Mouse (Mus musculus): ENCODE results near the gene Defb36. TPM values are rescaled to one million over a fixed set of nuclear protein-coding genes. Genes with fewer than 3 reads are reported as not detected.

The Defb36 gene
- polyA plus RNA-seq, 1 experiment from 2014 or later = not detected

DNA sequence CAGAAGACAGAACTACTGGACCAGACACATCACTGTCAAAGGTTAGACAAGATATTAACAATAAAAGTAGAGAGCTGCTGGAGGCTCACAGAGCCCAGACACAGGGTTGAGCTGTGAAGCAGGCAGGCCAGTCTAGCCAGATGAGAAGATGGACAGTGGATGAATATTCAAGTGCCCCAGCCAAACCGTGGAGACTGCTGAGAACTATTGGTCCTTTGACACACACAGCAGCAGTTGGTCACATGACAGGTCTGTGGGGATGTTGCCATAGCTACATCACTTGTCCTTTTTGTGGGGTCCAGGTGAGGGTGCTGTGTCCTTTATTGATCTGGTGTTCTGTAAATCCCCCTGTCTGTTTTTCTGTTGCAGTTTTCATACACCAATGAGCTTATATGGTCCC, 21.1 kb downstream of the Defb36 start:
- WGBS = 16% methylated on average over 1 of the region's 1 CpGs

DNA sequence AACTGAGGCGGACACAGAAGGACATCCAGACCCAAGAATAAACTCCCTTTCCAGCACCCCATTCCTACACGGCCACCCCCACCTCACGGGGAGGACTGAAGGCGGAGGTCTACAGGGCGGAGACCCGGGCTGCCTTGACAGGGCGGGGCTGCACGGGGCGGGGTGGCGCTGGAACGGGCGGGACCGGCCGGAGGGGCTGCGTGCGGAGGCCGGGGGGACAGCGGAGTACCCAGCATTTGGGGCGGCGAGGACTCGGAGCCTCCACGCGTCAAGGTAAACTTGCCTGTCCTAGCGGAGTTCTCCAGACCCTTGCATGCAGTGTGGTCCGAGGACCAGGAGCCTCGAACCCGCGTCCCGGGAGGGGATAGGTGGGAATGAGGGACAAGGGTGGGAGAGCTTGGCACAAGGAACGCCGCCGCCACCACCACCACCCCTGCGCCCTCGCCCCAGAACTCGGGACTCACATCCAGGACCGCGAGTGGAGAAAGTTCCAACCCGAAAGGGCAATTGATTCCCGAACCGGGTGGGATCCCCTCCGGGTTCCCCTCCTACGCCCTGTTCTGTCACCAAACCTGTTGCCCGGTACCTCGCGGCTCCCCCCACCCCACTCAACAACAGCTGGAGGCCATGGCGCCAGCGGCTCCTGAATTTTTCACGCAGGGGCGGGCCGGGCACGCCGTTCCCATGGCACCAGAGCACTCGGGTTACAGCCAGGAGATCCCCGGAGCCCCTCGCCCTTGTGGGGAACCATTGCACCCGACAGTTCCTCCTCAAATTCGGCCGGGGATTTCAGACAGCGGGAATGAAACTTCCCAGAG, 22.9 kb downstream of the Defb36 start, which contains the start of gene Rem1:
TSS of gene Rem1 (plus strand) at position 178 of the 818 bp plus-strand sequence.
- H3K9ac ChIP-seq (replicated peaks; ENCODE audit: low read depth, low read length) = peak within 1 kb of the TSS; percentile 53
- H3K27ac ChIP-seq (ENCODE audit: low read length) = peak within 1 kb of the TSS; percentile 40; the same call in 1 of the 2 replicates
- H3K4me1 ChIP-seq (ENCODE audit: control insufficient read depth, insufficient read depth, low read length) = peaks cover 13% of the 10 kb centered on the region
- WGBS = 2% methylated on average over 59 of the region's 59 CpGs
- H3K9me3 ChIP-seq (ENCODE audit: control insufficient read depth, low read depth, low read length) = no peaks in the 10 kb centered on the region
- peak; percentile 50; the same call in 1 of the 2 replicates for ATAC-seq (ENCODE audit: insufficient number of reproducible peaks, insufficient read depth, low FRiP score, low read depth)
- H3K4me2 ChIP-seq (replicated peaks; ENCODE audit: low read depth, low read length) = peak within 1 kb of the TSS; percentile 71
- peak within 1 kb of the TSS; percentile 55 for H3K4me3 ChIP-seq (ENCODE audit: low read depth, low read length)
- H3K27me3 ChIP-seq (ENCODE audit: control insufficient read depth, insufficient read depth, low read length) = no peaks in the 10 kb centered on the region; the same call in 1 of the 2 replicates
- H3K36me3 ChIP-seq (ENCODE audit: control insufficient read depth, insufficient read depth, low read length) = no peaks in the 10 kb centered on the region

More for the DNA sequence above, 21.1 kb downstream of the Defb36 start:
- no peak overlapping the region for H3K9ac ChIP-seq (replicated peaks; ENCODE audit: low read depth, low read length)
- H3K27me3 ChIP-seq (ENCODE audit: control insufficient read depth, insufficient read depth, low read length) = no peaks in the 10 kb centered on the region; the same call in 1 of the 2 replicates
- no peak overlapping the region for H3K4me3 ChIP-seq (ENCODE audit: low read depth, low read length)
- no peak for ATAC-seq (ENCODE audit: insufficient number of reproducible peaks, insufficient read depth, low FRiP score, low read depth)
- H3K4me1 ChIP-seq (ENCODE audit: control insufficient read depth, insufficient read depth, low read length) = peaks cover 13% of the 10 kb centered on the region
- no peaks in the 10 kb centered on the region for H3K36me3 ChIP-seq (ENCODE audit: control insufficient read depth, insufficient read depth, low read length)
- no peak overlapping the region for H3K27ac ChIP-seq (ENCODE audit: low read length)
- no peak overlapping the region for H3K4me2 ChIP-seq (replicated peaks; ENCODE audit: low read depth, low read length)
- H3K9me3 ChIP-seq (ENCODE audit: control insufficient read depth, low read depth, low read length) = no peaks in the 10 kb centered on the region

- Histone ChIP-seq H3K4me2 (replicated peaks; ENCODE audit: low read depth, low read length) (peak overlapping the region; percentile 71), H3K4me1 (ENCODE audit: control insufficient read depth, insufficient read depth, low read length) (peaks cover 23% of the 10 kb centered on the region), H3K4me3 (ENCODE audit: low read depth, low read length) (peak overlapping the region; percentile 55), H3K27me3 (ENCODE audit: control insufficient read depth, insufficient read depth, low read length) (no peaks in the 10 kb centered on the region; the same call in 1 of the 2 replicates), H3K9me3 (ENCODE audit: control insufficient read depth, low read depth, low read length) (no peaks in the 10 kb centered on the region), H3K9ac (replicated peaks; ENCODE audit: low read depth, low read length) (no peak overlapping the region), H3K36me3 (ENCODE audit: control insufficient read depth, insufficient read depth, low read length) (no peaks in the 10 kb centered on the region), H3K27ac (ENCODE audit: low read length) (0 out of 2 replicates have a peak overlapping the region, but pooled peaks have one; percentile 40)
- 50% methylated on average over 17 of the region's 17 CpGs for WGBS
- no peak; the same call in 1 of the 2 replicates for ATAC-seq (ENCODE audit: insufficient number of reproducible peaks, insufficient read depth, low FRiP score, low read depth)
Observed at GRCm38 (mm10) chr2:152628066-152628465, 23.9 kb downstream of the Defb36 start.

GRCm38 (mm10) chr2:152629239-152629638, 25.1 kb downstream of the Defb36 start:
- H3K9me3 ChIP-seq (ENCODE audit: control insufficient read depth, low read depth, low read length) = no peaks in the 10 kb centered on the region
- H3K27ac ChIP-seq (ENCODE audit: low read length) = no peak overlapping the region
- H3K4me3 ChIP-seq (ENCODE audit: low read depth, low read length) = no peak overlapping the region
- no peak overlapping the region for H3K9ac ChIP-seq (replicated peaks; ENCODE audit: low read depth, low read length)
- H3K4me2 ChIP-seq (replicated peaks; ENCODE audit: low read depth, low read length) = no peak overlapping the region; the same call in 1 of the 2 replicates
- peaks cover under 1% of the 10 kb centered on the region; the same call in 1 of the 2 replicates for H3K36me3 ChIP-seq (ENCODE audit: control insufficient read depth, insufficient read depth, low read length)
- 37% methylated on average over 3 of the region's 3 CpGs for WGBS
- ATAC-seq (ENCODE audit: insufficient number of reproducible peaks, insufficient read depth, low FRiP score, low read depth) = no peak
- no peaks in the 10 kb centered on the region; the same call in 1 of the 2 replicates for H3K27me3 ChIP-seq (ENCODE audit: control insufficient read depth, insufficient read depth, low read length)
- H3K4me1 ChIP-seq (ENCODE audit: control insufficient read depth, insufficient read depth, low read length) = peaks cover 32% of the 10 kb centered on the region

GRCm38 (mm10) chr2:152629904-152630303, 25.8 kb downstream of the Defb36 start:
- Histone ChIP-seq H3K27me3 (ENCODE audit: control insufficient read depth, insufficient read depth, low read length) (no peaks in the 10 kb centered on the region; the same call in 1 of the 2 replicates), H3K36me3 (ENCODE audit: control insufficient read depth, insufficient read depth, low read length) (peaks cover 4% of the 10 kb centered on the region; the same call in 1 of the 2 replicates), H3K4me2 (replicated peaks; ENCODE audit: low read depth, low read length) (no peak overlapping the region), H3K27ac (ENCODE audit: low read length) (no peak overlapping the region), H3K4me3 (ENCODE audit: low read depth, low read length) (no peak overlapping the region), H3K9ac (replicated peaks; ENCODE audit: low read depth, low read length) (no peak overlapping the region), H3K9me3 (ENCODE audit: control insufficient read depth, low read depth, low read length) (no peaks in the 10 kb centered on the region), H3K4me1 (ENCODE audit: control insufficient read depth, insufficient read depth, low read length) (peaks cover 32% of the 10 kb centered on the region)
- 79% methylated on average over 6 of the region's 6 CpGs for WGBS
- ATAC-seq (ENCODE audit: insufficient number of reproducible peaks, insufficient read depth, low FRiP score, low read depth) = no peak

DNA sequence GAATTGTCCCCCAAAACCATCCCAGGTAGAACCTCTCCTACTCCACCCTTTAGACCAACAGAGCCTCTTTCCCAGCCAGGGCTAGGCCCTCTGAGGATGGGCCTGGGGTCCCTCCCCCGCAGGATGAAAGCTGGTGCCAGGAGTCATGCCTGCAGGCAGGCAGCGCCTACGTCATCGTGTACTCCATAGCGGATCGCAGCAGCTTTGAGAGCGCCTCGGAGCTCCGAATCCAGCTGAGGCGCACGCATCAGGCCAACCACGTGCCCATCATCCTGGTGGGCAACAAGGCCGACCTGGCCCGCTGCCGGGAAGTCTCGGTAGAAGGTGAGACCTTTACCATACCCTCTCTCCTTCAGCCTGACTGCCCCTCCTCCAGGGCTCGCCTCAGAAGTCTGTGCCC, 29.2 kb downstream of the Defb36 start:
- Histone ChIP-seq H3K4me1 (ENCODE audit: control insufficient read depth, insufficient read depth, low read length) (peaks cover 35% of the 10 kb centered on the region), H3K9me3 (ENCODE audit: control insufficient read depth, low read depth, low read length) (no peaks in the 10 kb centered on the region), H3K9ac (replicated peaks; ENCODE audit: low read depth, low read length) (no peak overlapping the region), H3K36me3 (ENCODE audit: control insufficient read depth, insufficient read depth, low read length) (peaks cover 4% of the 10 kb centered on the region; the same call in 1 of the 2 replicates), H3K4me2 (replicated peaks; ENCODE audit: low read depth, low read length) (peak overlapping the region; percentile 20; the same call in 1 of the 2 replicates), H3K4me3 (ENCODE audit: low read depth, low read length) (no peak overlapping the region), H3K27ac (ENCODE audit: low read length) (no peak overlapping the region), H3K27me3 (ENCODE audit: control insufficient read depth, insufficient read depth, low read length) (no peaks in the 10 kb centered on the region; the same call in 1 of the 2 replicates)
- 30% methylated on average over 17 of the region's 17 CpGs for WGBS
- no peak for ATAC-seq (ENCODE audit: insufficient number of reproducible peaks, insufficient read depth, low FRiP score, low read depth)

GRCm38 (mm10) chr2:152634311-152634710, 30.2 kb downstream of the Defb36 start:
- 67% methylated on average over 29 of the region's 29 CpGs for WGBS
- H3K9me3 ChIP-seq (ENCODE audit: control insufficient read depth, low read depth, low read length) = no peaks in the 10 kb centered on the region
- no peak overlapping the region for H3K4me2 ChIP-seq (replicated peaks; ENCODE audit: low read depth, low read length)
- H3K27ac ChIP-seq (ENCODE audit: low read length) = peak overlapping the region; percentile 93; the same call in 1 of the 2 replicates
- peaks cover 39% of the 10 kb centered on the region for H3K4me1 ChIP-seq (ENCODE audit: control insufficient read depth, insufficient read depth, low read length)
- H3K4me3 ChIP-seq (ENCODE audit: low read depth, low read length) = no peak overlapping the region
- no peaks in the 10 kb centered on the region; the same call in 1 of the 2 replicates for H3K27me3 ChIP-seq (ENCODE audit: control insufficient read depth, insufficient read depth, low read length)
- peaks cover 4% of the 10 kb centered on the region; the same call in 1 of the 2 replicates for H3K36me3 ChIP-seq (ENCODE audit: control insufficient read depth, insufficient read depth, low read length)
- no peak for ATAC-seq (ENCODE audit: insufficient number of reproducible peaks, insufficient read depth, low FRiP score, low read depth)
- H3K9ac ChIP-seq (replicated peaks; ENCODE audit: low read depth, low read length) = no peak overlapping the region

DNA sequence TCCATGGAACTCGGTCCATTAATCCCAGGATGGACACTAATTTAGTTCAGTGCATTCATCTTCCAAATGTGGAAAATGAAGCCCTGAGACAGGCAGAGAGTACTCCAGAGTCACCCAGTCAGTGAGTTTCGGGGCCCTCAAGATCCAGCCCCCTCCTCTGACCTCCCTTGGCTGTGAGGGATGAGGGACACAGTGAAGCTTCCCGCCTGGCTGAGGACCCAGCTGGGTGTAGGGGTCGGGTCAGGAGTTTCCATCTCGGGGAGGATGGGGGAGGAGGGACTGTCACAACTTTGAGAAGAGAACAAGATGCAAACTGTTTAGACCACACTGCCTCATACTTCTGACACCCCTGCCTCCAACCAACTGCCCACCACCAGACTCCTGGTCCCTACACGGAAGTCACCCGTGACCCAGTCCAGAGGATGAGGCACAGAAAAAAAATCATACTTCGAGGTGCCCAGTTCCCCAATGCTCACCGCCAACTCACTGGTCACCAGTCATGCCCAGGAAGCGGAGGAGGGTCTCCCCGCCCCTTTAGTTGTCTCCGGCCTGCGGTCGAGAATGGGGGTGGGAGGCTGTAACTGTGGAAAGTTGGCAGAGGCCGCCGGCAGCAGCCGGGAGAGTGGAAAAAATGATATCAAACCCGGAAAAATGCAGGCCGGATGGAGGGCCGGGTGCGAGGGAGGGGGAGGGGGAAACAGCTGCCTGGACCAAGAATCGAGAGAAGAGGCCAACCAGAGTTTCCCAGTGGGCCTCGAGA, 32.3 kb downstream of the Defb36 start:
- Histone ChIP-seq H3K27ac (ENCODE audit: low read length) (peak overlapping the region; percentile 93), H3K36me3 (ENCODE audit: control insufficient read depth, insufficient read depth, low read length) (peaks cover 4% of the 10 kb centered on the region; the same call in 1 of the 2 replicates), H3K4me3 (ENCODE audit: low read depth, low read length) (no peak overlapping the region), H3K9me3 (ENCODE audit: control insufficient read depth, low read depth, low read length) (no peaks in the 10 kb centered on the region), H3K4me2 (replicated peaks; ENCODE audit: low read depth, low read length) (no peak overlapping the region), H3K9ac (replicated peaks; ENCODE audit: low read depth, low read length) (no peak overlapping the region), H3K27me3 (ENCODE audit: control insufficient read depth, insufficient read depth, low read length) (no peaks in the 10 kb centered on the region), H3K4me1 (ENCODE audit: control insufficient read depth, insufficient read depth, low read length) (peaks cover 44% of the 10 kb centered on the region)
- peak; percentile 71; the same call in 1 of the 2 replicates for ATAC-seq (ENCODE audit: insufficient number of reproducible peaks, insufficient read depth, low FRiP score, low read depth)
- 35% methylated on average over 23 of the region's 23 CpGs for WGBS

All from stomach, embryonic 14.5 days (tissue).